In the genomic region with DNA sequence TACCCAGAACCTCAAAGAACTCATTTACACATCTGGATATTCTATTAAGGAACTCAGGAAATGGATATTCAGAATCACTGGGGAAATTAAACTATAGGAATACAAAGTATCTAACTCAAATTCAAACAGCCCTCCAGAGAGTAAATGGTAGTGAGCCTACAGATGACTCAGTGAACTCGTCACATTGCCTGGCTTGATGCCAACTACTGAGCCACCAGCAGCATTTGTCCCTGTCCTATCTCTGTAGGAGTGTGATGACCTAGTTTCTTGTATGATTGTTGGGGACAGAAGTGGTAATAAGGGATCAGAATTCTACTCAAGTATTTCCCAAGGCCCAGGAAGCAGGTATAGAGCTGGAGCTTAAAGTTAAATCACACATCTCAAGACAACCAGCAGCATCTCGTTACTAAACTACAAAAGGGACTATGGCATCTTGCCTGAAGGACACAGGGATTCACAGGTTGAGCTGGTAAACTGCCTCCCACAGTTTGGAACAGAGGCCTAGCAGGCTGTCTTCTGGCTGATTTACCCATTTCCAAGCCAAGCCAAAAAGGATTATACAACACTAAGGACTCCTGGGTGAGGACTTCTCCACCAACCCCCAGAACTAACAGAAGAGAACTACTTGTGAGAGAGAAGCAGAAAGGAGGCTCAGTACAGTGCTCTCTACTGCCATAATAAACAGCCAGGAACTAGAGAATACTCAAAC, we compare ENCODE assay signal across 13 mouse cellular contexts.
DNase-seq lines count a peak whose midpoint lies in the region; ATAC-seq lines count a peak whose summit lies in the region.
"Had no signal": no experiment of that assay in that cellular context is flagged by ENCODE, and none has a peak within 500 bp of the region (broad histone marks: within the 10 kb centered on the region; RNA-seq: fewer than 3 reads in every experiment).

No protein-coding gene starts in this region.

- no peaks in the 10 kb centered on the region for H3K9me3 ChIP-seq in neural tube, embryonic 13.5 days
- no peaks in the 10 kb centered on the region for H3K9me3 ChIP-seq in neural tube, embryonic 15.5 days (replicated peaks)
- H3K9me3 ChIP-seq: embryonic facial prominence, embryonic 15.5 days; hindbrain, embryonic 15.5 days; midbrain, embryonic 10.5 days had no signal

- no peaks in the 10 kb centered on the region for H3K27me3 ChIP-seq in neural tube, embryonic 13.5 days
- no peaks in the 10 kb centered on the region for H3K27me3 ChIP-seq in neural tube, embryonic 15.5 days (replicated peaks)
- H3K27me3 ChIP-seq: embryonic facial prominence, embryonic 15.5 days; hindbrain, embryonic 15.5 days; Patski had no signal

- H3K36me3 ChIP-seq in neural tube, embryonic 13.5 days: no peaks in the 10 kb centered on the region
- H3K36me3 ChIP-seq in neural tube, embryonic 15.5 days: no peaks in the 10 kb centered on the region
- H3K36me3 ChIP-seq: embryonic facial prominence, embryonic 15.5 days; hindbrain, embryonic 15.5 days; midbrain, embryonic 10.5 days had no signal

- H3K4me2 ChIP-seq in neural tube, embryonic 13.5 days: no peak overlapping the region
- H3K4me2 ChIP-seq in neural tube, embryonic 15.5 days: no peak overlapping the region
- H3K4me2 ChIP-seq: embryonic facial prominence, embryonic 15.5 days; hindbrain, embryonic 15.5 days had no signal

- no peaks in the 10 kb centered on the region for H3K4me1 ChIP-seq in neural tube, embryonic 13.5 days (replicated peaks)
- no peaks in the 10 kb centered on the region for H3K4me1 ChIP-seq in neural tube, embryonic 15.5 days
- H3K4me1 ChIP-seq: embryonic facial prominence, embryonic 15.5 days; hindbrain, embryonic 15.5 days; midbrain, embryonic 10.5 days had no signal

- ATAC-seq in neural tube, embryonic 13.5 days (ENCODE audit: low read depth): 0 out of 2 replicates have a peak, but pooled peaks have one; percentile 27
- ATAC-seq in neural tube, embryonic 15.5 days (ENCODE audit: low FRiP score): no peak
- no peak for ATAC-seq in erythroblast, adult 5-6 weeks (replicated peaks; ENCODE audit: low FRiP score, poor library complexity, severe bottlenecking)
- ATAC-seq: liver, postnatal 0 days; Patski had no signal

- 71% methylated on average over 2 of the region's 2 CpGs for WGBS in neural tube, embryonic 13.5 days
- WGBS in neural tube, embryonic 15.5 days: 46% methylated on average over 2 of the region's 2 CpGs

- peak; percentile 57 for DNase-seq in heart, adult 11 months
- no peak for DNase-seq in heart, adult 8-10 months (ENCODE audit: low spot score)
- DNase-seq in cerebellum, adult 9-11 months: peak; percentile 55
- DNase-seq in right cerebral cortex, postnatal 36 days (ENCODE audit: low spot score in 2 of 2): peak; percentile 14 to 20
- no peak for DNase-seq in kidney, postnatal 4 days
- DNase-seq: liver, postnatal 0 days had no signal

- no peak overlapping the region for H3K9ac ChIP-seq in neural tube, embryonic 13.5 days
- no peak overlapping the region for H3K9ac ChIP-seq in neural tube, embryonic 15.5 days (replicated peaks)
- H3K9ac ChIP-seq: embryonic facial prominence, embryonic 15.5 days; hindbrain, embryonic 15.5 days; liver, postnatal 0 days had no signal

- no peak overlapping the region for H3K27ac ChIP-seq in neural tube, embryonic 13.5 days (replicated peaks)
- no peak overlapping the region for H3K27ac ChIP-seq in neural tube, embryonic 15.5 days (replicated peaks)
- H3K27ac ChIP-seq: embryonic facial prominence, embryonic 15.5 days; hindbrain, embryonic 15.5 days; midbrain, embryonic 10.5 days had no signal

- no peak overlapping the region for H3K4me3 ChIP-seq in neural tube, embryonic 13.5 days
- H3K4me3 ChIP-seq in neural tube, embryonic 15.5 days (replicated peaks): no peak overlapping the region
- H3K4me3 ChIP-seq: embryonic facial prominence, embryonic 15.5 days; hindbrain, embryonic 15.5 days; midbrain, embryonic 10.5 days had no signal

Comparison
In these comparisons a context has a peak if more than half of its experiments do, and no peak if none do; other contexts are left out.
1. DNase-seq: peak in heart, adult 11 months (single experiment), cerebellum, adult 9-11 months (single experiment) and right cerebral cortex, postnatal 36 days (2 of 2); none in heart, adult 8-10 months (single experiment) and kidney, postnatal 4 days (0 of 2).